Mouse (Mus musculus) intestine, postnatal 0 days (tissue): ENCODE measurements around the gene Sufu. TPM values are rescaled to one million over a fixed set of nuclear protein-coding genes. Genes with fewer than 3 reads are reported as not detected.

Source experiments
- ATAC-seq: fragments of 200-750 bp; cut with Nextera tagmentation; 2 replicates; pipeline ENCODE4 v1.8.0; 2017; ENCODE audit warnings: mild to moderate bottlenecking, moderate TSS enrichment, moderate library complexity
- H3K27ac ChIP-seq: fragments of 300-500 bp; sonication (generic); 2 replicates; pipeline ENCODE4 v1.5.1; 2014; ENCODE audit warnings: mild to moderate bottlenecking, low read depth, low read length, moderate library complexity
- H3K27me3 ChIP-seq: fragments of 300-500 bp; sonication (generic); replicated peaks from 2 replicates; pipeline ENCODE4 v1.6.1; 2014; ENCODE audit warnings: low read length, mixed read lengths; ENCODE audit not compliant: control insufficient read depth, insufficient read depth
- H3K36me3 ChIP-seq: fragments of 300-500 bp; sonication (generic); 2 replicates; pipeline ENCODE4 v1.6.1; 2014; ENCODE audit warnings: mild to moderate bottlenecking, moderate library complexity; ENCODE audit not compliant: control insufficient read depth, insufficient read depth
- H3K4me1 ChIP-seq: fragments of 300-500 bp; sonication (generic); replicated peaks from 2 replicates; pipeline ENCODE4 v1.6.1; 2014; ENCODE audit warnings: antibody characterized with exemption, low read length, mixed read lengths; ENCODE audit not compliant: control insufficient read depth, insufficient read depth
- H3K4me2 ChIP-seq: fragments of 300-500 bp; sonication (generic); replicated peaks from 2 replicates; pipeline ENCODE4 v1.6.1; 2014; ENCODE audit warnings: low read depth, mild to moderate bottlenecking, moderate library complexity
- H3K4me3 ChIP-seq: fragments of 300-500 bp; sonication (generic); 2 replicates; pipeline ENCODE4 v1.5.1; 2014; ENCODE audit warnings: low read depth, low read length
- H3K9ac ChIP-seq: fragments of 300-500 bp; sonication (generic); 2 replicates; pipeline ENCODE4 v1.6.1; 2014; ENCODE audit warnings: mild to moderate bottlenecking, low read depth, low read length
- H3K9me3 ChIP-seq: fragments of 300-500 bp; sonication (generic); 2 replicates; pipeline ENCODE4 v1.6.1; 2016; ENCODE audit warnings: mixed run types; ENCODE audit not compliant: control insufficient read depth
- CTCF ChIP-seq: sonication (generic); IDR thresholded peaks from 2 replicates; pipeline ENCODE4 v1.5.1; 2016; ENCODE audit warnings: low read depth, mild to moderate bottlenecking, control low read depth, antibody characterized with exemption, moderate library complexity
- WGBS: fragments of 180-500 bp; shearing (Covaris S2); extraction: QIAGEN DNeasy Blood & Tissue Kit; methylation state at CpG from one replicate; pipeline ENCODE4 v1.1.7; 2014; 5-methylcytosine and 5-hydroxymethylcytosine counted together
- polyA plus RNA-seq: library from polyadenylated mRNA; unstranded; fragments of >200 nt; fragmentation: Nextera tagmentation; extraction: Ambion mirVana; gene quantifications from 2 replicates; pipeline ENCODE4 v1.2.1, GENCODE M21; 2015

Gene Sufu
- polyA plus RNA-seq, 1 experiment from 2014 or later: 9.5 TPM

DNA sequence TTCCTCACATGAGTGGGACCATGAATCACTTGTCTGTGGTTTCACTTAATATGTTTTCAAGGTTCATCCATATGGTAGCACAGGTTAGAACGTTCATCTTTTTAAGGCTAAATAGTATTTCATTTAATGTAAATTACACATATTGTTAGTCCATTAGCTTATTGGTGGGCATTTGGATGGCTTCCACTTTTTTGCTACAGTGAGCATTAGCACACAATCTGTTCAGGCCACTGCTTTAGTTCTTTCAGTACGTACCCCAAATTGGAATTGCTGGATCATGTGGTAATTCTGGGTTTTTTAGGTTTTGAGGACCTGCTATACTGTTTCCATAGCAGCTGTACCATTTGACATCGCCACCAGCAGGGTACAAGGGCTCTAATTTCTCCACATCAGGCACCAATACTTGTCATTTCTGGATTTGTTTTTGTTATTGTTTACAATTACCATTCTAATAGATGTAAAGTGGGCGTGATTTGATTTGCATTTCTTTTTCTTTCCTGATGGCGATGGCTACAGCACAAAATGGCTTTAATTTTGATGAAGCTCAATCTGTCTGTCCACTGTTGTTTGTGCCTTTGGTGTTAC, 49.8 kb downstream of the Sufu start:
- no peak for TF ChIP-seq CTCF
- Histone ChIP-seq H3K9ac (no peak overlapping the region), H3K27ac (no peak overlapping the region), H3K4me1 (no peaks in the 10 kb centered on the region; the same call in 1 of the 2 replicates), H3K9me3 (no peaks in the 10 kb centered on the region), H3K4me3 (no peak overlapping the region), H3K27me3 (no peaks in the 10 kb centered on the region), H3K4me2 (no peak overlapping the region), H3K36me3 (peaks cover 8% of the 10 kb centered on the region)
- no peak for ATAC-seq
- WGBS: 91% methylated on average over 5 of the region's 5 CpGs

DNA sequence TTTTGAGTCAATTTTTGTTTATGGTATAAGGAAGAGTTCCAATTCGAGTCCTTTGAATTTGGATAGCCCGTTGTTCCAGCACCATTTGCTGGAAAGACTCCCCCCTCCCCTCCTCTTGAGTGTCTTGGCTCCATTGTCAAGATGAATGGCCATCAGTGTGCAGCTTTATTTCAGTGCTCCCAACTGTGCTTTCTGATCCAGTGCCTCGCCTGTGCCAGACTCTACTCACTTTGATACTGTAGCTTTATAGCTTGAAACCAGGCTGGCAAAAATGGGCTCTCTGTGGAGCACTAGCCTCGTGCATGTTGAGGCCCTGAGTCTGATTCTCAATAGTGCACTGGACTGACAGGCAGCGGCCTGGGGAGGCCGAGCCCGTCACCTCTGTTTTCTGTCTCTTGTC, 50.4 kb downstream of the Sufu start:
- Histone ChIP-seq H3K27ac (no peak overlapping the region), H3K4me2 (no peak overlapping the region), H3K36me3 (peaks cover 8% of the 10 kb centered on the region), H3K9me3 (no peaks in the 10 kb centered on the region), H3K4me3 (no peak overlapping the region), H3K9ac (no peak overlapping the region), H3K27me3 (no peaks in the 10 kb centered on the region), H3K4me1 (no peaks in the 10 kb centered on the region; the same call in 1 of the 2 replicates)
- ATAC-seq: no peak
- 55% methylated on average over 7 of the region's 7 CpGs for WGBS
- no peak for TF ChIP-seq CTCF

DNA sequence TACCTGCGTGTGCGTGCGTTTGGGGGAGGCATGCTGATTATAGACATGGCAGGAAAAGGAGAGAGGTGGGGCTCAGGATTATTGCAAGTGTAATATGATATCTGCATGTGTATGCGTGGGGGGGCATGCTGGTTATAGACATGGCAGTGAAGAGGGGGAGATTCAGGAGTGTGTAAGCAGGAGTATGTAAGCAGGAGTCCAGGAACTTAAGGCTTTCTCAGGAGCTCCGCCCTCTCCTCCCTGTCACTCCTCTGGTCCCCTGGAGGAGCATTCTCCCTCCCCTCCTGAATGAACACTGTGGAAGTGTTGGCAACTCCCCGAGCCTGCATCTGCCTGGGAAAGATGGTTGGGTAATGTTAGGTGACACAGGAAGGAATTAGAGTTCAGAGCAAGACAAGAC, 51.2 kb downstream of the Sufu start:
- H3K9ac ChIP-seq: no peak overlapping the region
- no peak overlapping the region for H3K4me2 ChIP-seq
- peaks cover 8% of the 10 kb centered on the region for H3K36me3 ChIP-seq
- H3K27ac ChIP-seq: no peak overlapping the region
- no peaks in the 10 kb centered on the region; the same call in 1 of the 2 replicates for H3K4me1 ChIP-seq
- TF ChIP-seq CTCF: no peak
- 49% methylated on average over 6 of the region's 6 CpGs for WGBS
- H3K9me3 ChIP-seq: no peaks in the 10 kb centered on the region
- no peak for ATAC-seq
- H3K27me3 ChIP-seq: no peaks in the 10 kb centered on the region
- no peak overlapping the region for H3K4me3 ChIP-seq

DNA sequence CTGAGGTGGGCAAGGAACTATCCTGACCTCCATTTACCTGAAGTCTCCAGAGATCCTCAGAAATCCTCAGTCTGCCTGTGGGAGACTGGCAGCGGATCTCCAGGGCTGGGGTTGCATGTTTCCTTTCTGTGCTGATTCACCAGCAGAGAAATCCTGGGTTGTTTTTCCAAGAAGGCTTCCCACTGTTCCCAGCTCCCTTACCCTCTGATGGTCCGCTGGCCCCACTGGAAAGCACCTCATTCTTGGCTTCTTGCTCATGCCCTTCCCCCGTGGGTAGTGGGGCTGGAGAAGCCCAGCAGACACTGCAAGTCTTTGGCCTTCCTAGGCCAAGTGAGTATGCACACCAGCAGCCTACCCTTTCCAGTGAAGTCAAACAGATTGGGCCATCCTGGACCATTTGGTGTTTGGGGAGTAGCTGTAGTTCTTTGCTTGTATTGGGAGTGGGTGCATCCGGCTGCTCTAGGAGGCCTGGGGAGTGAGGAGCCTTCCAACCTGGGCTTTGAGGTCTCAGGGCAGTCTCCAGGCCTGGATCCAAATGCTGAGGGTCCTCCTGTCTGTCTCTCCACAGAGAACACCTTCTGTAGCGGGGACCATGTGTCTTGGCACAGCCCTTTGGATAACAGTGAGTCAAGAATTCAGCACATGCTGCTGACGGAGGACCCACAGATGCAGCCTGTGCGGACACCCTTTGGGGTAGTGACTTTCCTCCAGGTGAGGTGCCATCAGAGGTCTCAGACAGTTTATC, 52.7 kb downstream of the Sufu start:
- Histone ChIP-seq H3K36me3 (peaks cover 8% of the 10 kb centered on the region), H3K9me3 (no peaks in the 10 kb centered on the region), H3K4me1 (no peaks in the 10 kb centered on the region; the same call in 1 of the 2 replicates), H3K9ac (no peak overlapping the region), H3K4me3 (no peak overlapping the region), H3K27ac (no peak overlapping the region; the same call in 1 of the 2 replicates), H3K27me3 (no peaks in the 10 kb centered on the region), H3K4me2 (no peak overlapping the region)
- 90% methylated on average over 7 of the region's 7 CpGs for WGBS
- TF ChIP-seq CTCF: no peak
- no peak for ATAC-seq

DNA sequence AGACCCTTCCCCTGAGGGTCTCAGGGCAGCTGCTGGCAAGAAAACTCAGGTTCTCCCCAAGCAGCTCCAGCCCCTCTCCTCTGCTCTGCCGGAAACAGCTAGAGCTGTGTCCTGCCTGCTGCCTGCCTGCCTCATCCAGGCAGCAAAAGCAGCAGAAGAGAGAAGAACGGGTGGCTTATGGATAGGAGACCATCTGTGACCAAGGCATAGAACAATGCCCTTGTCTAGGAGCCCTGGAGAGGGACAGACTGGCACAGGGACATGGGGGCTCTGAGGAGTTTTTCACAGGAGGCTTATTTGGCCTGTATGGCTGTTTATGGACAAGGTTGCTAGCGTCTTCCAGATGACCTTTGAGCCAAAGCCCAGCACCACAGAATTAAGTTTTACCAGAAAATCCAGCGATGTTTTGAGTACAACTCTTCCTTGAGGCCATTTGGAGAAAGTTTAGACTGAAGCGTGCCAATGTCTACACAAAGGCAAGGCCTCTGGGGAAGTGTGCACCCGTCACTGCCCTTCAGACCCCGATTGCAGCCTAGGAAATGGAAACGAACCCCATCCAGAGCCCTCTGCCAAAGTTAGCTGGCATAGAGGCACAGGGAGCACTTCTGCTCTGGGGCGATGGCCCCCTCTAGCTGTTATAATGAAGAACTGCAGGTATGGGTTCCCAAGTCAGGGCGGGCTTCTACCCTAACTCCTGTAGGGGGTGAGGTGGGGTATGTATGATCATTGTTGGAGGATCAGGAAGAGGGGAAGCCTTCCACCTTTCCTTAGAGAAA, 55.5 kb downstream of the Sufu start:
- no peaks in the 10 kb centered on the region for H3K9me3 ChIP-seq
- no peak overlapping the region for H3K4me2 ChIP-seq
- 44% methylated on average over 10 of the region's 10 CpGs for WGBS
- no peak overlapping the region for H3K4me3 ChIP-seq
- H3K9ac ChIP-seq: no peak overlapping the region
- no peaks in the 10 kb centered on the region for H3K27me3 ChIP-seq
- H3K27ac ChIP-seq: no peak overlapping the region
- H3K36me3 ChIP-seq: peaks cover 8% of the 10 kb centered on the region
- peak; percentile 94 for TF ChIP-seq CTCF
- no peak for ATAC-seq
- peaks cover 11% of the 10 kb centered on the region for H3K4me1 ChIP-seq

DNA sequence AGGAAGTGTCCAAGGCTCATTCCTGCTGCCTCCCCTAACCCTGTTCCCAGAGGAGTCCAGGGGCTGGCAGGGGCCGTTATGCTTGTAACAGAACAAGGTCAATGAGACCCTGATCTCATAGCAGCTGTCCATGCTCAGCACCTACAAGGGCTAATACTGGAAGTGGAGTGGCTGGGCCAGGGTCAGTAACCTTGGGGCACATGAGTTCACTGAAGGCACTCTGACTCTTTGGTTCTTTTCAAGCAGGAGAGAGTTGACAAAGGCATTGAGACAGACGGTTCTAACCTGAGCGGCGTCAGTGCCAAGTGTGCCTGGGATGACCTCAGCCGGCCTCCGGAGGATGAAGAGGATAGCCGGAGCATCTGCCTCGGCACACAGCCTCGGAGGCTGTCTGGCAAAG, 56.2 kb downstream of the Sufu start:
- H3K9me3 ChIP-seq: no peaks in the 10 kb centered on the region
- peaks cover 11% of the 10 kb centered on the region for H3K4me1 ChIP-seq
- no peak overlapping the region for H3K9ac ChIP-seq
- no peak for TF ChIP-seq CTCF
- no peak overlapping the region for H3K27ac ChIP-seq
- no peaks in the 10 kb centered on the region for H3K27me3 ChIP-seq
- no peak overlapping the region for H3K4me3 ChIP-seq
- ATAC-seq: no peak
- WGBS: 89% methylated on average over 9 of the region's 9 CpGs
- peaks cover 13% of the 10 kb centered on the region for H3K36me3 ChIP-seq
- no peak overlapping the region for H3K4me2 ChIP-seq
